Mouse (Mus musculus) pancreas, adult 10 weeks (tissue): ENCODE results near the gene Ttc39a. TPM values are rescaled to one million over a fixed set of nuclear protein-coding genes. Genes with fewer than 3 reads are reported as not detected.

Experiments
- polyA plus RNA-seq: library from polyadenylated mRNA; stranded (reverse); fragments of 350-450 nt; fragmentation: Illumina TruSeq; extraction: RNeasy Lipid Tissue Mini Kit (QIAGEN cat#74804); gene quantifications from one replicate; pipeline ENCODE4 v1.2.3, GENCODE M21; 2015; ENCODE audit warnings: low read depth, low replicate concordance; ENCODE audit not compliant: insufficient read depth

Gene Ttc39a
- polyA plus RNA-seq: 11.9 TPM

GRCm38 (mm10) chr4:109406486-109407175 is at the start of gene Ttc39a:
Gene Ttc39a, plus strand, starts transcription at chr4:109406623.

GRCm38 (mm10) chr4:109484621-109485020 is 78.2 kb downstream of the Ttc39a start, which contains the start of gene Rnf11:
Gene Rnf11, minus strand, starts transcription at chr4:109484728.

Other genes with a start within 250 kb of the Ttc39a start
- 25.1 TPM for gene Osbpl9, start 204.4 kb upstream of the Ttc39a start, polyA plus RNA-seq
- not detected for gene Calr4, start 172.1 kb upstream of the Ttc39a start, polyA plus RNA-seq
- gene Eps15, start 126.4 kb upstream of the Ttc39a start, polyA plus RNA-seq: 9.3 TPM
- 13.3 TPM for gene Rnf11, start 78.1 kb downstream of the Ttc39a start, polyA plus RNA-seq
- not detected for gene 4930522H14Rik, start 124.7 kb downstream of the Ttc39a start, polyA plus RNA-seq